Mouse (Mus musculus) gastrocnemius, postnatal 10 days (tissue): ENCODE results near the gene Celf2. TPM values are rescaled to one million over a fixed set of nuclear protein-coding genes. Genes with fewer than 3 reads are reported as not detected.

Source experiments
- DNase-seq: peaks from one replicate; pipeline ENCODE4 v3.0.0; 2021; ENCODE audit warnings: mixed read lengths
- total RNA-seq, 2 experiments: library from RNA; stranded (reverse); gene quantifications; 2 replicates each; pipeline ENCODE4 v1.2.3; 2021

Celf2 gene
- total RNA-seq, 2 experiments from 2014 or later = 73.2 to 82.2 TPM

DNA sequence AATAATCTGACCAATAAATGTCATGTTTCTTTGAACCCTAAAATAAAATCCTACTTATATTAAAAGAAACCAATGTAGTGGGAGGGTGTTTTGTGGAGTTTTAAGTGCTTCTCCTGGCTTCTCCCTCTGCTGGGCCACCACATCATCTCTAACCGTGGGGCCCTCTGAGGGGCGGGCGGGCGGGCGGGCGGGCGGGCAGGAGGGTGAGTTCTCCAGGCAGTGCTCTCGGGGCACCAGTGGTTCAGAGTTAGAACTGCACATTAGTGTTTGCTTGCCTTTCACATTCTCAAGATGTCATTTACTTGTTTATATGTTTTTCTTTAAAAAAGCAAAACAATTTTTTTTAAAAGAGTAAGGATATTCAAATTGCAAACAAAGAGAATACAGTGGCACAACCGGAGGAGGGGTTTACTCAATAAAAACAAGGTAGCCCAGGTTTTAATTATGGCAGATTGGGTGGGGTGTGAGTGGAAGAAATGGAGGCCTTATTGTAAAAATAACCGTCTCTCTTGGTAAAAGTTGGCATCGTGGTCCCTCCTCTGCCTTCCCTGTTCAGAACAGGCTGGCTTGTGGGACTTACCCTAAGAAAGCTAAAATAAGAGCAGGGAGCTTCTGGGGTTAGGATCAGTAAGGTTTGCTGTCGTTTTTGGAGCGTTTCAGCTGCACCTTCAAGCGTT lies 962.8 kb downstream of the Celf2 start:
- DNase-seq = no peak

GRCm38 (mm10) chr2:6545127-6545931 lies 964.0 kb downstream of the Celf2 start:
- peak; percentile 36 for DNase-seq

GRCm38 (mm10) chr2:6543650-6544049 lies 965.7 kb downstream of the Celf2 start:
- no peak for DNase-seq

DNA sequence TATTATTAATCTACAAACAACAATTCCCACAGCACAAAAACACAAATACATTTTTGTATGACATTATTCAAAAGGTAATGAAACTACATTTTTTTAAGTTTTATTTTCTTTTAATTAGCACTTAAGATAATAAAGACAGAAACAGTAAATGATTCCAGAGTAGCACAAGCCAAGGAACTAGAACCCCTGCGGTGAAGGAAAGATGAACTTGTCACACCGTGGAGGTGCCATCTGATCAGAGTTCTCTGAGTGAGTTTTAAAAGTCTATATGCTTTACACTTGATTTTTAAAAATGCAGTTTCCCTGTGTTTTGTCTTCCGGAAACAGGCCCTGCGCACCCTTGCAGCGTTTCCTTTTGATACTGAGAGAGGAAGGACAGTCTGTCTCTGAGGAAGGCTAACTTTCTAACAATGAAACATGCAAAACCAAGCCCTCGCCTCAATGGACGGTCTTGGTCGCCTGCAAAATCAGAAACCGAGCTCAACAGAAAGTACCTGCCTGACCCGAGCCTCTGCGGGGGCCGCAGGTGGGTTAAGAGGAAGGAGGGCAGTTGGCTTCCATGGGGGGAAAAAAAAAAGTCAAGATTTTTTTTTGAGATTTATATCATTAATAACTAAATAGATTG lies 966.7 kb downstream of the Celf2 start:
- no peak for DNase-seq

DNA sequence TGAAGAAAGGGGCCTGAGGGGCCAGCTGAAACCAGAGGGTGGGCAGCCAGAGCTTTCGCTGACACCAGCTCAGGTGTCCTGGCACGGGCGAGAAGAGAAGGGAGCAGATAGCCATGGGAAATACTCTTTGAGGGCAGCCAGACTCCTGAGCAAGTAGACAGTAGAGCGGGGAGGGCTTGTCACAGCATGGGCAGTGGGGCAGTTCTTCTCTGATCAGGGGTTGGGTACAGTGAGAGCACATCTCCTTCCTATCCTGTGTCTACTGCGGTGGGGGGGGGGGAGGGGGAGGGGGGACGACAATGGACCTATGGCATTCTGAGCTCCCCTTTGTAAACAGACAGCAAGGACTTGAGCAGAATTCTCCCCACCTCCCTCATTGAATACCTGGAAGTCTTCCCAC lies 968.5 kb downstream of the Celf2 start:
- DNase-seq = no peak

DNA sequence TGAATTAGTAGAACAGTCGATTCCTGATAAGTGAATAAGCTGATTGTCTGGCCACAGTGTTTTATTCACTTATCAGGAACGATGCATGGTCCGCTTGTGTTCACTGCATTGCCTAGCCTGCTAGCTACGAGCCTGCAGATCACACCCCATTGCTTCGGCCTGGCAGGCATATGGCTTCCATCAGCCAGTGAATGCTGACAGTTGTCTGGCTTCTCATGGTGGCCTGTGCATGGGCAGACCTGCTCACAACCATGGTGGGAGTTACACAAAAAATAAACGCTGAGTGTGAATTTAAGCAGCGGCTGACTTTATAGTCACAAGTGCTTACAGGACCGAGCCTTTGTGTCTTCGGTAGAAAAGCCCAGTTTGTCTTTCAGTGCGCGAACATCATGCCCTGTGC lies 969.3 kb downstream of the Celf2 start:
- no peak for DNase-seq

DNA sequence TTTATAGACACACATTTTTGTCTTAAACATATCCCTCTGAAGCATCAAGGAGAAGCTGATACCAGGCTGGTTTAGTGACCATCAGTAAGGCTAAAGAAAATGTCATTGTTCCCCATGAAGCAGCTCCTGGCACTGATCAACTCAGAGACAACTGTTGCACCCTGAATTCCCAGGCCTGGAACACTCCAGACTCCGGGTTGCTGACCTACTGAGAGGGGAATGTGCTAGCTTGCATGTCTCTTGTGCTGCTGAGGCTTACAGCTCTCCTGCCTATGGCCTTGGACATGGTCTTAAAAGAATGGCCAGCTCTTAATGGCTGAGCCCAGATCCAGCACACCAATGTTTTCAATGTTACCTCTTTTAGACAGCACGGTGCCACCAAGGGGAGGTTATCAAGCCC lies 970.9 kb downstream of the Celf2 start:
- DNase-seq = no peak

DNA sequence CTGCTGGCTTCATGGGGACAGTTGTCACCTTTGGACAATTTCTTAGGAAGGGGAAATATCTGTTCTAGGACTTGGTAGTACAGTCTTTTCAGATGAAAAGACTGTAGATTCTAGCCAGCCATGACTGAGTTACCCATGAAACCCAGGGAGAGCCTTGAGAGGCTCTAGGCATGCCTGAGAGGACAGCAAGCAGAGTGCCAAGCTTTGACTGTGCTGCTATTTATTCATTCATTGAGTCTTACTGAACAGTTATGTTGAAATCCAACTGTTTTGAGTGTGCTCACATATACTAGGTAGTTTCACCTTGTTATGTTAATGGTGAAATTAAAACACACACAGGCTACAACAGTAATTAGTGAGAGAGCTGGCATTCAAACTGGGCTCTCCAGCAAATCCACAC lies 971.3 kb downstream of the Celf2 start:
- DNase-seq = no peak

- DNase-seq = no peak
These were observed 972.0 kb downstream of the Celf2 start for GRCm38 (mm10) chr2:6537326-6537725.

DNA sequence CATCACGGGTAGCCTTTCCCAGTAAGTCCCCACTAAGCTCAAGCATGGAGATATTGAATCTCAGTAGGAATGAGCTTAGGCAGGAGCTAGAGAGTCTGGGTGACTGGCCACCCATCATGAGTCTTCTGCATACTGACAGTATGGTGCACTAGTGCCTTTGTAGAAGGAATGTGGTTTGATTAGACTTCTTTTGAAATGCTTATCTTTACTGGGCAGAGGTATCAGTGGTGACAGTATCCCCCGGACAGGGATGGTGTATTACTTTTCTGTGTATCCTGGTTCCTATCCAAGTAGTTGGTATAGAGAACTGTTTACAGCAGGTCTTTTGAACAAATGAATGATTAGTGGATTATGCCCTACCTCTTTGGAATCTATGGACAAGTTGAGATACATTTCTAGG lies 973.0 kb downstream of the Celf2 start:
- no peak for DNase-seq

- no peak for DNase-seq
These were observed 977.0 kb downstream of the Celf2 start for GRCm38 (mm10) chr2:6532341-6532740.

GRCm38 (mm10) chr2:6528076-6528475 lies 981.3 kb downstream of the Celf2 start:
- no peak for DNase-seq

- DNase-seq = no peak
These were observed 982.5 kb downstream of the Celf2 start for GRCm38 (mm10) chr2:6526825-6527224.

GRCm38 (mm10) chr2:6526311-6526710 lies 983.1 kb downstream of the Celf2 start:
- no peak for DNase-seq

DNA sequence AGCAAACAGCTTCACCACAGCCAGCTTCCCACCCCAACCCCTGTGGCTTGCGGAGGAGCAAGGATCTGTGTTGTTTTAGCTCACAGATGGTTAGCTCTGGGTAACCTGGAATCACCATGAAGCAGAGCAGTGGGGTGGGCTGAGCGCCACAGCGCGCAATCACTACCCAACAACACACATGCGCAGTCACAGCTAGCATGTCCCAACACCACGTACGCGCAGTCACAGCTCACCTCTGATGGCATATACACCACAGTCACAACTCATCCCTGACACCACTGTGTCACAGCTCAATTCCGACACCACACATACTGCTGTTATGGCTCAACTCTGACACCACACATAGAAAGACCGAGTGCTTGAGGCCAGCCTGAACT lies 985.5 kb downstream of the Celf2 start:
- no peak for DNase-seq

- no peak for DNase-seq
These were observed 986.0 kb downstream of the Celf2 start for GRCm38 (mm10) chr2:6523261-6523923.

- no peak for DNase-seq
These were observed 987.0 kb downstream of the Celf2 start for GRCm38 (mm10) chr2:6522411-6522810.

DNA sequence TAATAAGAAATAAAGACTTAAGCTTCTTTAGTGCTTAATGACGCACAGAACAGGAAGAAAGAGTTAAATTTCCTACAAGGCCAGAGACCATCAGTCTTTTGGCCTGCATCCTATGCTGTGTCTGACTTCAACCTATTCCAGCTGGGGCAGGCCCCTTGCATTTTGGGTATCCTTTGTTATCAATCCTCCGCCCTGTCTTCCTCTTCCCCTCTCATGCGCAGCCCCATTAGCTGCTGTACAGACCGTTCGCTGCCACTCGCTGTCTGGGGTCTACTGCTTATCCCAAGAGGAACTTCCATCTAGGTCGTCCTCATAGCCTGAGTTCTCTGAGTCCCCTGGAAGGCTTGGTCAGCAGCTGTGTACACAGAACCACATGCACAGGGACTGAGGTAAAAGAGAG lies 996.2 kb downstream of the Celf2 start:
- no peak for DNase-seq

GRCm38 (mm10) chr2:6507071-6507470 lies 1002.3 kb downstream of the Celf2 start:
- no peak for DNase-seq

DNA sequence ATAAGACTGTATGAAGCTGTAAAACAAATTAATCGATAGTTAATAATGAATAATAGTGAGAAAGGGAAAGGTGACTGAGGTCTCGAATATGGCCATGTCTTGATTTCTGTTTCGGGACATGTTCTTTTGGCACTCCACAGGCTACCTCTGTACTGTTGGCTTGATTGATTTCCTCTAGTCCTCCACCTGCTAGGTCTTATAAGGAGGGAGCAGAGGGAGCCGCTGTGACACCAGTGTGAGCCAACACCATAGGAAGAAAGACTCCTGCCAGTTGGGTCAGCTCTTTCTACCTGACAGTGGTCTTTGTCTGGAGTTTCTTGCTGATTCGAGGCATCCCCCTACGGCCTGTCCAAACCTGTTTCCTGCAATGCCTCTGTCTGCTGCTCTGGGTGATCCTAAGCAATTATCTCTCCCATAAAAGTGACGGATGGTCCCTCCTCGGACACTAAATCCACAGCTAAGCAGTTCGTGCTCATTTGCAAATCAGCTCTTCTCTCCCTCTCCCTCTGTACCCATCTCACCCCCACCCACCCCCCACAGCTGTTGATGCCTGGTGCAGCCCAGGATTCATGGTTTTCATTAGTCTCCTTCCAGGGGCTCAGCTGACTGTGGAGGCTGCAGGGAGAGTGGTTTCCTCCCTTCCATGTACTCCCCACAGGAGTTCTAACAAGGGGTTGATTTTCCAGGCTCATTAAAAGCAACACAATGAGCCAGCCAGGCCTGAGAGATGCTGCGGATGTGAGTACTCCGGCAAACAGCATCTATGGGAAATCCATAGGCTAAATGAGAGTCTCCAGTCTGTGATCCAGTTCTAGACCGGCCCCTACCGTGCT lies 1003.2 kb downstream of the Celf2 start:
- DNase-seq = no peak

DNA sequence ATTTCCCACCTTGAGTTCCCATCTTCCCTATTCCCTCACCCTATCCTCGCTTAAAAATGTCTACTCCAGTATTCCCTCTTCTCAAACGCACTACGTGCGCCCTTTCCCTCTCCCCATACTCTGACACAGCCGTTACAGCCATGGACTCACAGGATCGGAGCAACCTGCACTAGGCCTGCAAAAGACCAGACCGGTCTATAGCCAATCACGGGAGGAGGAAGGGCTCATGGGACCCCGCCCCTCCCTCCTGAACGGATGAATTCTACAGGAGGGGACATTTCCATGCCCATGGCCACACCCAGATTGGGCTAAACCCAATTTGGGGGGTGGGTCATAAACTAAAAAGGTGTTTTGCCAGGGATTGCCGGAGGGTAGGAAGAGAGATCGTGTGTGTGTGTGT lies 1003.8 kb downstream of the Celf2 start:
- DNase-seq = no peak

DNA sequence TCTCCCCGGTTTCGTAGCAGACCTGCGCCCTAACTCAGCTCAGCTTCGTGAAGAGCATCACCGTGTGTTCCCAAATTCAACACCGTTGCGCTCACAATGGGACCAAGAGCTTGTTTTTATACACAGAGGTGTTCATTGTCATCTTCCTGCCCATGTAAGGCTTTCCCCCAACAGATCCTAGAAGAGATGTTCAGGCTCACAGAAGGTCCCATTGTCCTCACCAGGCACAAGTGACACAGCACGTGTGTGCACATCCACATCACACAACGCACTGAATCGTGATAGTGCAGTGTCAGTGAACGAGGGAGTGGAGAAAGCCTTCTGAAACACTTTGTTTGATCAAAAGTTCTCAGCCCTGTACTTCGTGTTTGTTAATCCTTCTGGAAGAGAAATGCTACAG lies 1011.3 kb downstream of the Celf2 start:
- no peak for DNase-seq
